Mouse (Mus musculus): ENCODE measurements around the gene Ccl26.
"Not testable (repeated sequence)": the region's sequence is repeated elsewhere in the genome, so short reads cannot be mapped to it uniquely, and the experiment has no call there.

The Ccl26 gene

DNA sequence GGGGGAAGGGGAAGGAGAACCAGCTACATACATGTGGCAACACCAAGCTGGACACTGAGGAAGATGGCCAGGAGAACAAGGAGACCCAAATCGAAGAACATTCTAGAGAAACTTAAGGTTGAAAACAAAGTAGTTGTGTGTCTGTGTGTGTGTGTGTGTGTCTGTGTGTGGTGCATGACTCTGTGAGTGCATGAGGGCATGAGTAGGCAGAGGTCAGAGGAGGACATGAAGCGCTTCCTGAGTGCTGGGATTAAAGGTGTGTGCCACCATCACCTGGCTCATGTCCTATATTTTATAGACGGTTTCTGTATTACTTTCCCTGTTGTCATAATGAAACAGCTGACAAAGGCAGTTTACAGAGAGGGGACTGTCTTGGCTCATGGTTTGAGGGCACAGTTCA, at the start of gene Ccl26:
Ccl26 (minus strand) TSS at position 101 of the 400 bp plus-strand sequence.
- DNase-seq (ENCODE audit: low spot score in 2 of 2), result no peak

DNA sequence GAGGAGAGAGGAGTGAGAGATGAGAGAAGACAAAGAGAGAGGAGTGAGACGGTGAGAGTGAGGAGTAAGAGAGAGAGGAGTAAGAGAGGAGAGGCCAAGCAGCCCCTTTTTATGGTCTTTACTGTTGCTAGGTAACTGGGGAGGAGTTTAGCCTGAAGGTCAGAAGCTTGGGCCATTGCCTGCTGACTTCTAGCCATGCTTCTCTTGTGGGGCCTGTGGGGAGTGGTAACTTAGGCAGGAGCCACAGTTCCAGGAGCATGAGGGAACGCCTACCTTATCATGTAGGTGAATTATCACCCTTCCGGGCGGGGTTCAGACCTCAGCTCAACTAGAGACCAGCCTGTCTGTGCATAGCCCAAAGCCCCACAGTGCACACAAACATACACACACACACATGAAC, 46.4 kb upstream of the Ccl26 start:
- DNase-seq (ENCODE audit: low spot score in 2 of 2), result no peak

DNA sequence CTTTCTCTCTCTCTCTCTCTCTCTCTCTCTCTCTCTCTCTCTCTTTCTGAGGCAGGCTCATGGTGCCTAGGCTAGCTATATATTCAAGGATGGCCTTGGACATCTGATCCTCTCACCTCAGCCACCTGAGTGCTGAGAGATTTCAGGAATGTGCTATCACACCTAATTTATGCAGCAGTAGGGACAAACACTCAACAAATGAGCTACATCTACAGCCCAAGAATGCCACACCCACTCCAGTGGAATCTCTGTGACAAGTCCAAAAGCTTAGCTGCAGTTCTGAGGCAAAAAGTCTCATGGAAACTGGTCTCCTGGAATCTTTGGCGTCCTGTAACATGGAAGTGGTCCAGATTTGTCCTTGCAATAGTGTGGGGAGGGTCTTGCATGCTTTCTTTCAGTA, 44.2 kb upstream of the Ccl26 start:
- no peak for DNase-seq (ENCODE audit: low spot score in 2 of 2)

DNA sequence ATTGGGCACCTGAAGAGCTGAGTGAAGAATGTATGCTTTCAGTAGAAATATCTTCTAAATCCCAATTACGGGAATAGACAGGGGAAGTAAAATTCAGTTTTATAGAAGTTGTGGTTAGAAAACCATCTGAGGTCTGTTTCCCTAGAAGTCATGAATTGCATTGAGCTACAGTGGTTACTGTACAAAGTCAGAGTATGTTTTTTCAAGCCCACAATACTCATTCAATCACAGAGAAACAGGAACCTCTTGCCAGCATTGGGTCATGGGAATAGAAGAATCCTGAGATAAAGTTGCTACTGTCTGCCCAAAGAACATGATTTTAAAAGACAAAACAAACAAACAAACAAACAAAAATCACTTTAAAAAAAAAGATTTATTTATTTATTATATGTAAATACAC, 43.3 kb upstream of the Ccl26 start:
- DNase-seq (ENCODE audit: low spot score in 2 of 2), result not testable (repeated sequence)

DNA sequence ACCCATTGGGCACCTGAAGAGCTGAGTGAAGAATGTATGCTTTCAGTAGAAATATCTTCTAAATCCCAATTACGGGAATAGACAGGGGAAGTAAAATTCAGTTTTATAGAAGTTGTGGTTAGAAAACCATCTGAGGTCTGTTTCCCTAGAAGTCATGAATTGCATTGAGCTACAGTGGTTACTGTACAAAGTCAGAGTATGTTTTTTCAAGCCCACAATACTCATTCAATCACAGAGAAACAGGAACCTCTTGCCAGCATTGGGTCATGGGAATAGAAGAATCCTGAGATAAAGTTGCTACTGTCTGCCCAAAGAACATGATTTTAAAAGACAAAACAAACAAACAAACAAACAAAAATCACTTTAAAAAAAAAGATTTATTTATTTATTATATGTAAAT, 41.3 kb upstream of the Ccl26 start:
- DNase-seq (ENCODE audit: low spot score in 2 of 2), result not testable (repeated sequence)

DNA sequence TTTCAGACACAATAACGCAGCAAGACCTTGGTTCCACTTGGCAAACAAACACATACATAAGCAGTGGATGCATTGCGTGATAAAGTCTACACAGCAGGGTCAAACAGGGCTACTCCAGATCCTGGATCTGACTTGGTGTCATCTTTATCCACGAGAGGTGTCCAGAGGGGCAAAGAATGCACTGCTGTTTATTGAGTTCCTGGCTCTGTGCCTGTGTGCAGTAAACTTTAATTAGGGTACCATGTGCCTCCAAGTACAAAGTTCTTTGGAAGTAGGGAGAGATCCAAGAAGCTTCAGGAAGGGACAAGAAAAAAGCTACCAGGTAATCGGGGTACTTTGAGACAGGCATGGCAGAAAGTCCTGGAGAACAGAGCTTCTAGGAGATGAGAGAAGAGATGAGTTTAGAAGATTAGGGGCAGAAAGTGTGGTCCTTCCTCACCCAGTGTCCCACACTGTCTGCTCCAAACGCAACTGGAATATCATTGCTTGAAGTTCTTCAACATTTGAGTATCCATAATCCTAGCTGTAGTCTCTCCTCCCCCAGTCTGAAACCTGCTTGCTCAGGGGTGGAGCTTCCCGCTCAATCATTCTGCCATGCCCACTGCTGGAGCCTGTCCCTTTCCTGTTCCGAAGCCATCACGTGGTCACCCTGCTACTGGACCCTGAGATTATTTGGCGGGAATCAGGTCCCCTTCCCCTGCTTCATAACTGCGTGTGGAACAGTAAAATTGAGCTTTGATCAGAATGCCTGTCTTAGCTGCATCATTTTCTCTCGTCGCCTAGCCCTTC, 26.8 kb upstream of the Ccl26 start:
- no peak for DNase-seq (ENCODE audit: low spot score in 2 of 2)

DNA sequence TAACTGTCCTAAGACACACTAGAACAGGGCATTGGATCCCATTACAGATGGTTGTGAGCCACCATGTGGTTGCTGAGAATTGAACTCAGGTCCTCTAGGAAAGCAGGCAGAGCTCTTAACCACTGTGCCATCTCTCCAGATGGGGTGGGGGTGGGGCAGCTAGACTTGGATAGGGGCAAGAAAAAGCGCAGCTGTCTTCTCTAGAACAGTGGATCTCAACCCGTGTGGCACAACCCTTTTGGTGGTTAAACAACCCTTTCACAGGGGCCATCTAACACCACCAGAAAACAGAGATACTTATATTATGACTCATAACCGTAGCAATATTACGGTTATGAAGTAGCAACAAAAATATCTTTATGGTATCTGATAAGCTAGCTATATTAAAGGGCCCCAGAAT, 24.4 kb upstream of the Ccl26 start:
- no peak for DNase-seq (ENCODE audit: low spot score in 2 of 2)

DNA sequence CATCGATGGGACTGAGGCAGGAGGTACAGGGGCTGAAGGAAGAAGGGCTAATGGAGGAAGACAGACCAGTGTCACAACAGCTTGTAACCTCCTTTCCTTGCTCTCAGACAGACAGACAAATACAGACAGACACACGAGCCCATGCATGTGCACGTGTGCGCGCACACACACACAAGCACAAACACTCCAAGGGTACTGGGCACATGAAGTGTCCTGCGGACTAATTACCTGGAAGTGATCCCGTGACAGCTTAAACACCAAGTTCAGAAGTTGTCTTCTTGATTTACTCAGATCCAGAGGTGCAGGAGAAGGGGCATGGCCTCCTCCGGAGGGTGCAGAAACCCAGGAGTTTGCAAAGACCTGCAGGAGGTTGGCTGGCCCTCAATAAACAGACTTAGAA, 22.3 kb upstream of the Ccl26 start:
- no peak for DNase-seq (ENCODE audit: low spot score in 2 of 2)

DNA sequence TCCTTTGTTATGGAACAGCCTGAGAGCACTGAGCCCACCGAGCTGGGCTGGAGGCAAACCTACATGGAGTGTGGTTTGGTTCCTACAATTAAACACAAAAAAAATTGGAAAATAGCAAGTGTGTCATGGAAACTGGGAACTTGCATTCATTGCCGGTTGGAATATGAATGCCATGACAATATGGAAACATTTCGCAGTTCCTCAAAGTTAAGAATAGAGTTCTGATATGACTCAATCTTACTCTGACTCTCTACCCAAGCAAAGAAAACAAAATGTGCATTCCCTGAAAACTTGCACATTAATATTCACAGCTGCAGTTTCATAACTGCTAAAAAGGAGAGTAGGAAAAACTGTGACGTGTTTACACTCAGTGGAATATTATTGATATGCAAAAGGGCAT, 19.0 kb upstream of the Ccl26 start:
- no peak for DNase-seq (ENCODE audit: low spot score in 2 of 2)

DNA sequence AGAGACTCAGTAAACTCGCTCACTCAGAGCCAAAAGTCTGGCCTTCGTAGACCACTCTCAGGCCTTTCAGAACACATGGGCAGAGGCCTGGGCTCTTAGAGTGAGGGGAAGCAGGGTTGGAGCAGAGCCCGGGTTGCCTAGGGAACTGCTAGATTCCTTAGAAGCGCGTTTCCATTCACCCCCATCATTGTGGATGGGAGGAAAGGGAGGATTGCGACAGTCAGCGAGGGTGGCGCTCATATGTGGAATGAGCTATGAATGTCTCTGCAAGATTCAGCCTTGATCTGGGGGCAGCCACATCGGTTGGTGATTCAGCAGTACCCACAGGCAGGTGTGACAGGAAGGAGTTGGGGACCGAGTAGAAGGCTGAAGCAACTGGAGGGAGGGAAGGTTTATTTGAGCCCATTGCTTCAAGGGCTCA, 16.0 kb upstream of the Ccl26 start:
- DNase-seq (ENCODE audit: low spot score in 2 of 2), result peak; percentile 34 to 56

DNA sequence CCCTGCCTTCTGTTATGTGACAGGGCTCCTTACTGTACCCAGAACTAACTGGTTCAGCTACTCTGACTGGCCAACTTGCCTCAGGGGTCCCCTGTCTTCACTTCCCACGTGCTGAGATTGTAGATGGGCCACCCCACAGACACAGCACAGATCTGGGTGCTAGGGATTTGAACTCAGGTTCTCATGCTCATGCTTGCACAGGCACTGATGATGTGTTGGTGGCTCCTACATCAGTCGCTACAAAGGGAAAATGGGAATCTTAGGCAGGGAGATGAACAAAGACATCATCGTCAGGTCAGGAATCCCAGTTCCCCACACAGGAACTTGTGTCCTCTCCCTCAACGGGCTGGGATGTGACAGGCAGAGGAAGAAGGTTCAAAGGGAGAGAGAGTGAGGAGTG, 12.7 kb upstream of the Ccl26 start:
- DNase-seq (ENCODE audit: low spot score in 2 of 2), result no peak

DNA sequence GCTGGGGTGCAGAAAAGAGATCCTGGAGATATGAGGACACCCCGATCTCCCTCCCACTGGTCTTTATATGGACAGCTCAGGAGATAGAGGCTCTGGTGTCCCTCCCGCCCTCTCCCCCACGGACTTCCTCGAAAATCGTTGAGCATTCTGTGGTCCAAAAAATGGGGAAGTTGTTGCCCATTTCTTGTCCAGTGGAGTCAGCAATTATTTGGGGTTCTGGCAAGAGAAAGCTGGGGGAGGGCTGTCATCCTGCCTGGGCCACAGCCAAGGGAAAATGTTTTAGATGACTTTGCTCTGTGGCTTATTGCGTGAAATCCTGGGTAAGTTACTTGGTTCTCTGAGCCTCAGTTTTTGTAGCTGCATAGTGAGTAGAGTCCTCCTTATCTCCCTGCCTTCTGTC, 9.6 kb upstream of the Ccl26 start, which contains the start of gene Ccl24:
Ccl24 (minus strand) TSS at position 44 of the 400 bp plus-strand sequence.
- DNase-seq (ENCODE audit: low spot score in 2 of 2), result no peak

DNA sequence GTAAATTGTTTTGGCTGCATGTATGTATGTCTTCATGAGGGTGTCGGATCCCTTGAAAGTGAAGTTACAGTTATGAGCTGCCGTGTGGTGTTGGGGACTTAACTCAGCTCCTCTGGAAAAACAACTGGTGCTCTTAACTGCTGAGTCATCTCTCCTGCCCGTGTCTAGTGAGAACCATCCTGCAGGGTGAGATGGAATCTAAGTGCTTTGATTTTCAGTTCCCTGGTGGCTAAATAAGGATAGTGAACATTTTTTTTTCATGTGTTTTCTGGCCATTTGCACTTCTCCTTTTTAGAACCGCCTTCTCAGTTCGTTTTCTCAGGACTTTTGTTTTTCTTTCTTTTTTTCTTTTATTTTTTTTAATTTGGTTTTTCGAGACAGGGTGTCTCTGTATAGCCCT, 5.3 kb upstream of the Ccl26 start:
- DNase-seq (ENCODE audit: low spot score in 2 of 2), result no peak

DNA sequence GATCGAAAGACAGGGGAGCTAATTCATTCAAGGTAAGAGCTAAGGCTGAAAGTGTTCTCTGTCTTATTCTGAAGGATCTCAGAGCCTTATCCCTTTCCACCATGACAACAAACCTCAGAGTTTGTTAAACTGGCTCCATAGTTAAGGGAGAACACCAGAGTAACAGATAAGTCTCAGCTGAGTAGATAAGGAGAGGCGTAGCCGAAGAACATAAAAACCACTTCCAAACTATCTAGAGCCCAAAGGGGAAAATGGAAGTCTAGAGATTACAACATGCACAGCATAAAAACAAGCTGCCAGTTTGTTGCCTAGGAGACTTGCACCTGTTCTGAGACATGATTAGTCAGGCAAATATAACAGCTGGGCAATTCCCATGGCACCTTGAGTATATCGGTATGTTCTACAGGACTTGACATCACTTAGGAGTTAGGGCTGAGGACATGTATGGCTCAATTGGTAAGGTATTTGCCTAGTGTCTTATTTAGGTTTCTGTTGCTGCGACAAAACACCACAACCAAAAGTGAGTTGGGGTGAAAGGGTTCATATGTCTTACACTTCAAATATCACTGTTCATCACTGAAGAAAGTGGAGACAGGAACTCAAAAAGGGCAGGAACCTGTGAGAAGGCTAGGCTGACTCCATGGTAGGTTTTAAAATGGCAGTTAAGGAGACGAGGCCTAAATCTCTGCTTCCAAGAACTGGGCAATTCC, 4.3 kb upstream of the Ccl26 start:
- no peak for DNase-seq (ENCODE audit: low spot score in 2 of 2)

DNA sequence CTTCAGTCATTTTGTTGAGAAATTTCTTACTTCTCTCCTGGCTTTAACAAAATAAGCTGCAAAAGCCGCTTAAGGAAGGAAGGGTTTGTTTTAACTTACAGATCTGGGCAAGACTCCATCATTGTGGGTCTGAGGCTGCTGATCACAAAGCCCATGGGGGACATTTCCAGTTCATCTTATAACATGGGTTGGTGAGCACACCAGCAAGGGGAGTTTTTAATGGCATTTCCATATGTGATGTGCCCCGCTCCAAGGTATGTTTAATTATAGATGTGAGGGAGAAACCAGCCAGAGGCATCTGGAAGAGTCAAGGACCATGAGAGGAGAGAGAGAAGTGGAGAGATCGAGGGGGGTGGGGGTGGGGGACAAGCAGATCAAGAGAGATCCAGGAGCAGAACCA, 5.7 kb downstream of the Ccl26 start:
- no peak for DNase-seq (ENCODE audit: low spot score in 2 of 2)

DNA sequence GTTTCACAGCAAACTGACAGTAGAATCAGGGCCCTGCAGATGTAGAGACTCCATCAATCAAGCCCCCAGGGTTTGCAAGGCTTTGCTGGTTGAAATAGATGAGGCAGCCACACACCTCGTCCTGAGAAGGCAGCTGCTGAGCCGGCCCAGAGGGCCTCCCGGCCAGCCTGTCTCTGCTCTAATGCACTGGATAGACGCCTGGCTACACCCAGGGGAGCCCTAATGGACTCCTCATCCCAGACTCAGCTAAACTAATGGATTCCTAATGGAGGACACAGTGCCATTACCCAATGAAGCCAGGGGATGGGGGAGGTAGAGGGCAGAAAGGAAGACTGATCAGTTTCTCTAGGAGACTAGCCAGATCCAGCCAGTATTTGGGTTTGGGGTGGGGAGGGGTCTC, 6.3 kb downstream of the Ccl26 start:
- no peak for DNase-seq (ENCODE audit: low spot score in 2 of 2)

DNA sequence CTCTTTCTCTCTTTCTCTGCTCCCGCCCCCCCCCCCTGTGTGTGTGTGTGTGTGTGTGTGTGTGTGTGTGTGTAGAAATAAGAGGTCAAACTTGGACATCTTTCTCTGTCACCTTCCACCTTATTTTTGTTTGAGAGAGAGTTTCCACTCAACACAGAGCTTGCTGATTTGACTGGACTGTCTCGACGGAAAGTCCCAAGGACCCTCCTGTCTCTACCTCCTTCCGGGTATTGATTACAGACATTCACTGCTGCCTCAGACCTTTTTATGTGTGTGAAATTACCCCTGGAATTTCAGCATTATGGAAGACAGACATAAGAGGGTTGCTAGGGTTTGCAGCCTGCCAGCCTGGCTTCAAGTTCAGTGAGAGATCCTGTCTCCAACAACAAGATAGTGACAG, 7.1 kb downstream of the Ccl26 start:
- no peak for DNase-seq (ENCODE audit: low spot score in 2 of 2)

DNA sequence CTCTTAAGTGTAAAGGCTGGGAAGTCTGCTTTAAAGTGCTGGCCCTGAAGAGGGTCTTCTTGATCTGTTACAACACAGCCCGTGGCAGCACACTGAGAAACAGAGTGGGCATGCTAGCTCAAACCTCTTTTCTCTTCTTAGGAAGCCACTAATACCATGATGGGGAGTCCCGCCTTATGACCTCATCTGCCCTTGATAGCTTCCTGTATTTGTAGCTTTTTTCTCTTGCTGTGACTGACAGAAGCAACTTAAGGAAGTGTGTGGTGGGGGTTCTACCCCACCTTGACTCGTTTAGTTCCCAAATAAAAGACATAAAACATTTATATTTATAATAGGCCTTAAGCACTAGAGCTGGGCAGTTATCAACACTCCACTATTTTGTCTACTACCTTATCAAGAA, 11.8 kb downstream of the Ccl26 start:
- no peak for DNase-seq (ENCODE audit: low spot score in 2 of 2)

DNA sequence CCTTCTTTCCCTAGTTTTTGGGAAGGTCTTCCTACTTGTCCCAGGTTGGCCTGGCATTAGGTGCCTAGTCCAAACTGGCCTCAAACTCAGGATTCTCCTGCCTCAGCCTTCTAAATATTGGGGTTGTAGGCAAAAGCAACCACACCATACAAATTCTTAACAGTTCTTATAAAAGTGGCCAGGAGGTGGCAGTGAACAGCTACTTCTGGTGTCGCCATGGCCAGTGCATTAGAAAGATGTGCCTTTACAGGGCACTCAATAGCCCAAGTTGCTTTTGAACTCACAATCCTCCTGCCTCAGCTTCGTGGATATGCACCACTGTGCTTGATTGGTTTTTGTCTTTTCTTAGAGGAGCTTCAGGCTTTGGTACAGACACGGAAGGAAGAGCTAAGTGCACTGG, 12.5 kb downstream of the Ccl26 start:
- DNase-seq (ENCODE audit: low spot score in 2 of 2), result no peak

DNA sequence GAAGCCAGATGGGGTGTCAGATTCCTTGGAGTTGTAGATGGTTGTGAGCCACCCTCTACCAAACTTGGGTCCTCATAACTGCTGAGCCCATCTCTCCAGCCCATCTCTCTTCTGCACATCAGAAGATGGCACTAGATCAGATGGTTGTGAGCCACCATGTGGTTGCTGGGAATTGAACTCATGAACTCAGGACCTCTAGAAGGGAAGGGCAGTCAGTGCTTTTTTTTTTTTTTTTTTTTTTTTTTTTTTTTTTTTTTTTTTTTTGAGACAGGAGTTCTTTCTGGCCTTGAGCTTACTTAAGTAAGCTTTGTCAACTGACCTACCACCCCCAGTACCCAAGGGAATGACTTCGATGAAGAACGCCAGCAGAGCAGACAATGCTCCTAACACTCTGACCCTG, 15.4 kb downstream of the Ccl26 start:
- no peak for DNase-seq (ENCODE audit: low spot score in 2 of 2)

DNA sequence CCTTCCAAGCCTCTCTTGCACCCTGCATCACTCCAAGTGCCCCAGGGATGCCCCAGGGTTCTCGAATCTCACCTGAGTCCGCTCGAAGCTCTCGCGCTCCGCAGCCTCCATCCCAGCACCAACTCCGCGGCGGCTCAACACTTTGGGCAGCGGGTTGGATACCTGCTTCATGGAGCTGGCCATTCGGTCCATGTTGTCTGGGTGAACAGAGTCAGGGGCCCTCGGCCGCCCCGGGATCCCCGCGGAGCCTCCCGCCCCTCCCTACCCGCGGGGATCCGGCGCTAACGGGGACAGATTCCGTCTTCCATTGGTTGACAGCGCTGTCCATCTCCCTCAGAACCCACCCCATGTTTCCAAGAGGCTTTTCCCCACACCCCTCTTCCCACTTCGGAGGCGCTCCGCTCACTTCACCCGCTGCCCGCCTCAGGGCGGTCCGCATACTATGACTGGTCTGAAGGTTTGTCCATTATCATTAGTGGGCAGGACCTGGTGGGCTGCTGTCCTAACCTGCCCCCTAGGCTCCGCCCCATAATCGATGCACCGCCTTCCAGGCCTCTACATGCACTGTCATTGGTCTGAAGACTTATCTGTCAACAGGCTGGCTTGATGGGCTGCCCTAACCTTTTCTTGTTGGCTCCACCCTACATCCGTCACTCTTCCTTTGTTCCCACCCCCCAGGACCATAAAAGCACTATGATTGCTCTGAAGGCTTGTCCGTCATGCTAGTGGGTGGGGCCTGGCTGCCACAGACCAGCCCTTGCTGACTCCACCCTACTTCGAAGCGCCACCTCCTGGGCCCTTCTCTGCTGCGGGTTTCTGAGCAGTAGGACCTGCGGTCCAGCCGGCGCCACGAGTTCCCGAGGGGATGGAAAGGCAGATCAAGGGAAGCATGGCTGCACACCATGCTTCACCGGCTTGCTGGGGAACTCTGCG, 18.2 kb downstream of the Ccl26 start, which contains the start of gene Hip1:
Hip1 (minus strand) TSS at position 256 of the 933 bp plus-strand sequence.
- DNase-seq (ENCODE audit: low spot score in 2 of 2), result peak; percentile 99 to 100

DNA sequence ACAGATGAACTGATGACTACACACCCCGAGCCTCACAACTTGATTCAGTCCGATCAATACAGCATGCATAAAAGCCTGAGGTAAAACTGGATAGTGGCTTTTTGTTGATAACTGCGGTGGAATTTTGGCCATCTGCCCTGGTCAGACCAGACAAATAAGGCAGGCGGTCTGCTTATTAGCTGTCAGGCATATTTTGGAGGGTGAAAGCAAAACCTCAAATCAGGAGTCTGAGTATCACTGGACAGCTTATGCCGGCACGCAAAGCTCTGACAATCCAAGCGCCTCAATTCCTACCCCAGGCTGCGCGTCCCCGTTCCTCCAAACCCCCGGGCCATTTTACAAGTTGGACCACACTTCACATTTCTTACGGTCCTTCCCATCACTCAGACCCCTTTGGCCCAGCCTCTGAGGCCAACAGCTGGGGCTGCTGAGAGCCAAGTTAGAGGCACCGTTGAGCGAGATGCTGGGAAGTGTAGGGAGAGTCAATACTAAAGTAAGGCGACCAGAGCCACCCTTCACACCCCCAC, 19.3 kb downstream of the Ccl26 start:
- no peak for DNase-seq (ENCODE audit: low spot score in 2 of 2)
